Mouse (Mus musculus): ENCODE measurements around the gene Rab21.

- TF ChIP-seq TAL1 (IDR thresholded peaks at IDR 0.05; ENCODE audit: low read length) (no peak), GATA1 (IDR thresholded peaks at IDR 0.05; ENCODE audit: low read length) (no peak)
Observed at GRCm38 (mm10) chr10:115295162-115295561, 20.2 kb downstream of the Rab21 start.

Data from erythroblast, embryonic 14.5 days (primary cell).